Mouse (Mus musculus) E14TG2a.4 (cell line): ENCODE measurements around the gene Col17a1.

Source experiments
- CTCF ChIP-seq: conservative IDR thresholded peaks from 2 replicates; pipeline ENCODE4 v1.5.1; 2014; ENCODE audit warnings: low read length
- NANOG ChIP-seq: IDR thresholded peaks from 2 replicates; pipeline ENCODE4 v1.6.1; 2014; ENCODE audit warnings: borderline replicate concordance, low read length, mixed read lengths
- POU5F1 ChIP-seq: IDR thresholded peaks from 2 replicates; pipeline ENCODE4 v1.6.1; 2014; ENCODE audit warnings: low read length, borderline replicate concordance

DNA sequence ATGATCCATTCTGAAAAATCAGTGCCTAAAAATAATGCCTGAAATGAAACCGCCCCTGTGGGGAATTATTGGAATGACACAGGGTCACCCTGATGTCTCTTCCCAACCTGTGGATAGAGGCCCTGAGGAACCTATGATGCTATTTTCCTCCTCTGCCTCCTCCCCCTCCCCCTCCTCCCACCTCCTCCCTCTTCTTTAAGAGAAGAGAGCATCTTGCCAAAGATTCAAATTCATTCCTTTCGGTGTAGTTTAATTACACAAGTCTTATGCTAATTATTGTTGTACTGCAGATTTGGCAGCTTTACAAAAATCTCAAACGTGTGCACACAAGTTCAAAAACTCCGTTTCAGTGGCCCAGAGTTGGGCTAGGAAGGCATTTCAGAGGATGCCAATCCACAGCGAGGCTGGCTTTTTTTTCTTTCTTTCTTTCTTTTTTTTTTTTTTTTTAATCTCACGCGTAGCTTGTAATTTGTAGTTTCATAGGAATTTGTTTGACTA is 33.8 kb upstream of the Col17a1 start:
- TF ChIP-seq CTCF, result no peak
- no peak for TF ChIP-seq NANOG
- no peak for TF ChIP-seq POU5F1
